Mouse (Mus musculus) T-helper 1 cell (primary cell): ENCODE measurements around the gene Olig1.

ENCODE experiments used
- in situ Hi-C: fragments of 300-600 bp; cut with MboI, MseI; formaldehyde crosslinking; loops from one replicate; pipeline ENCODE4 v1.15.1; 2025; ENCODE audit warnings: high pct_unique_total_duplicates

Olig1 gene

DNA sequence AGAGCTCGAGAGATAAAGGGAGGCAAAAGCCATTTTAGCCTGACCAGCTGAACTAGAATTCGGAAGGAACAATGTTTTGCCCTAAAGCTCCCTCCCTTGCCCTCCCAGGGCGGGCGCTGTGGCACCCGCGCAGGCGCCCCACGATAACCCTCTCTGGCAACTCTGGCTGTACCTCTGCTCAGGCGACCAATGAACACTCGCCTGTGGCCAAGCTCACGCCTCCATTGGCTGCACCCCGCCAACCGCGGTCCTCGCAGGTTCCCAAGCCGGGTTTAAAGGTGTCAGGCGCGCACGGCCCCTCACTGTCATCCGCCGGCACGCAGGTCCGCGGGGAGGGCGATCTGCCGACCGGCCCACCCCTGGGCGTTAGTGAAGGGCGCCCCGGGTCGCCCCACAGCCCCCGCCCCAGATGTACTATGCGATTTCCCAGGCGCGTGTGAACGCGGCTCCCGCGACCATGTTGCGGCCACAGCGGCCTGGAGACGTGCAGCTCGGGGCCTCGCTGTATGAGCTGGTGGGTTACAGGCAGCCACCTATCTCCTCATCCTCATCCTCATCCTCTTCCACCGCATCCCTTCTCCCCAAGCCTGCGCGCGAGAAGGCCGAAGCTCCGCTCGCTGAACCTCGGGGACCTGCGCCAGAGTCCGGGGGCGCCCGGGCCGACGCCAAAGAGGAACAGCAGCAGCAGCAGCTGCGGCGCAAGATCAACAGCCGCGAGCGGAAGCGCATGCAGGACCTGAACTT, at the start of gene Olig1:
Gene Olig1, plus strand, starts transcription at position 305 of the 744 bp plus-strand sequence.
- in situ Hi-C loops, result no loop called here

- in situ Hi-C loops, result no loop called here
These were observed 47.4 kb upstream of the Olig1 start for GRCm38 (mm10) chr16:91222171-91222642.

- in situ Hi-C loops, result no loop called here
These were observed 46.8 kb upstream of the Olig1 start for GRCm38 (mm10) chr16:91222643-91223271.

GRCm38 (mm10) chr16:91223327-91224067, 46.1 kb upstream of the Olig1 start:
- in situ Hi-C loops, result no loop called here

GRCm38 (mm10) chr16:91224068-91224402, 45.5 kb upstream of the Olig1 start:
- in situ Hi-C loops, result no loop called here

GRCm38 (mm10) chr16:91224481-91225232, 44.9 kb upstream of the Olig1 start:
- in situ Hi-C loops, result no loop called here

DNA sequence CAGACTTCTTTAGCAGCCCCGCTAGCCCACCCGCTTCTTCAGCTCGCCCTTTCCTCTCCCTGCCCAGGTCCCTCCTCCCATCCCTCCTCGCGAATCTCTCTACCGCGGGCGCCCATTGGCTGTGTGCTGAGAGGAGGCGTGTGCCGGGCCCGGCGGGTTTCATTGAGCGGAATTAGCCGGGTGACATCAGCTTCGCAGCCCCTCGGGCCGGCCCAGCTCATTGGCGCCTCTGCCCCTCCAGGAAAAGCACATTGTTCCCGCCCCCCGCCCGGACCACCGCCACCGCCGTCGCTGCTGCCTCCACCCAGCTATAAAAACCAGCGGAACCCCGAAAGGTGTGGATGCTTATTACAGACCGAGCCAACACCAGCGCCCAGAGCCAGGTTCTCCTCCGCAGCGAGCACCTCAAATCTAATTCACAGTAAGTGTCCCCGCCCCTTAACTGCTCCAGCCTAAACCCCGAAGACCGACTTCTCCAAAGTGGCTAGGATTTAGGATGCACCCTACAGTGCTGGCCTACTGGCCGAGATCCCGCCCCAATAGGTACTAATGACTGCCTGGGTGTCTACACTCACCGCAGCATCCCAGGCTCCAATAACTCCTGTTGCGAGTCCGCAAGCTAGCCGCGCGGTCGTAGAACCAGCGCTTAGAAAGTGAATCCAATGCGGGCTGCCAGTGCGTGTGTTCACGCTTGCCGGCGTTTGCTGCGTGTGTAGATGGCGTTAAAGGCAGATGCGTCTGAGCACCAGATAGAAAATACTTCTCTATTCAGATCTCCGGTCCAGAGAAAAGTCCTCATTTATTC, 44.1 kb upstream of the Olig1 start, which contains the start of gene Olig2:
Gene Olig2, plus strand, starts transcription at position 225 of the 805 bp plus-strand sequence.
- in situ Hi-C loops, result no loop called here

DNA sequence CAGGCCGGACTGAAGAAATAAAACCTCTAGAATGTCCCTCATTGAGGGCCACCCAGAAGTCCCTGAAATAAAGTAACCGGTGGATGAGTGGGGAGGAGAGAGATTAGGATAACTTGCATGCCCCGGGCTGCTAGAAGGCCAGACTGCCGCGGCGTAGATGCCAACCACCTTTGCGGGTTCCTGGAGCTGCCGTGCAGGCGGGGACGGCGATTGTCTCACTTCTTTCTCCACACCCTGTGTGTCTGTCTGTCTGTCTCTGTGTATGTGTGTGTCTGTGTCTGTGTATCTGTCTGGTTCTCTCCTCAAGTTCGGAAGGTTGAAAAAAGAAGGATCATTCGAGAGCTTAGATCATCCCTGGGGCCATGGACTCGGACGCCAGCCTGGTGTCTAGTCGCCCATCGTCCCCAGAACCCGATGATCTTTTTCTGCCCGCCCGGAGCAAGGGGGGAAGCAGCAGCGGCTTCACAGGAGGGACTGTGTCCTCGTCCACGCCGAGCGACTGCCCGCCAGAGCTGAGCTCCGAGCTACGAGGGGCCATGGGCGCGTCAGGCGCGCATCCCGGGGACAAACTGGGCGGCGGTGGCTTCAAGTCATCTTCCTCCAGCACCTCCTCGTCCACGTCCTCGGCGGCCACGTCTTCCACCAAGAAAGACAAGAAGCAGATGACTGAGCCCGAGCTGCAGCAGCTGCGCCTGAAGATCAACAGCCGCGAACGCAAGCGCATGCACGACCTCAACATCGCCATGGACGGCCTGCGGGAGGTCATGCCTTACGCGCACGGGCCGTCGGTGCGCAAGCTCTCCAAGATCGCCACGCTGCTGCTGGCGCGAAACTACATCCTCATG, 43.3 kb upstream of the Olig1 start:
- in situ Hi-C loops, result no loop called here

DNA sequence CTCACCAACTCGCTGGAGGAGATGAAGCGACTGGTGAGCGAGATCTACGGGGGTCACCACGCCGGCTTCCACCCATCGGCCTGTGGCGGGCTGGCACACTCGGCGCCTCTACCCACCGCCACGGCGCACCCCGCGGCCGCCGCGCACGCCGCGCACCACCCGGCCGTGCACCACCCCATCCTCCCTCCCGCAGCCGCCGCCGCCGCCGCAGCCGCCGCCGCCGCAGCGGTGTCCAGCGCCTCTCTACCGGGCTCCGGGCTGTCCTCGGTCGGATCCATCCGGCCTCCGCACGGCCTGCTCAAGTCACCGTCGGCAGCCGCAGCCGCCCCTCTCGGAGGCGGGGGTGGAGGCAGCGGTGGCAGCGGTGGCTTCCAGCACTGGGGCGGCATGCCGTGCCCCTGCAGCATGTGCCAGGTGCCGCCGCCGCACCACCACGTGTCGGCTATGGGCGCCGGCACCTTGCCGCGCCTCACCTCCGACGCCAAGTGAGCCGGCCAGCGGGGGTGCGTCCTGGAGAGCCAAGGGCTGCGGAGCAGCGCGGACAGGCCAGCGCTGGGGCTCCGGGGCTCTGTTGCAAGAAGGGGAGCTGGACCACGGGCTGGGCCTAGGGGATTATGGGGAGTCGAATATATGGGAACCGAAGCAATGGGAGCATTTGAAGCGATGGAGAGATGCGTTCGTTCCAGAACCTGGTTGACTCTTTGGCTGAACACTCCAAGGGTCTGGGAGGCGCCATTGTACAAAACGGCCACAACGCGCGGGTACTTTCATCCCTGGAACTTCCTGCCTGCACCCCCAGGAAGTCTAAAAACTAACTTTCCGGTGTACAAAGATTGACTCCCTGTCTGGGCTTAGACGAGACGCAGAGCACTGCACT, 42.5 kb upstream of the Olig1 start:
- in situ Hi-C loops, result no loop called here

DNA sequence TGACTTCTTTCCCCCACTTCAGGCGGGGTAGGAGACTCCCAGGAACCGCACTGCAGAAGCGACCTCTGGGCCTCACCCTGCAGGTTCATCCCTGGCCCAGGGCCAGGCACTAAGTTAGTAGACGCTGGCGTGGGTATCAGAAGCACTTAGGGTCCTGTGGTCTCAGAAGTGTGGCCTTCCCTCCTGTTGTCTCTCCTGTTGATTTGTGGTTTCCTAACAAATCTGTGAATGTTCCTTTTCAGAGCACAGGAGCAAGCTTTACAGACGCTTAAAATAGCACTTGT, 41.9 kb upstream of the Olig1 start:
- in situ Hi-C loops, result no loop called here

DNA sequence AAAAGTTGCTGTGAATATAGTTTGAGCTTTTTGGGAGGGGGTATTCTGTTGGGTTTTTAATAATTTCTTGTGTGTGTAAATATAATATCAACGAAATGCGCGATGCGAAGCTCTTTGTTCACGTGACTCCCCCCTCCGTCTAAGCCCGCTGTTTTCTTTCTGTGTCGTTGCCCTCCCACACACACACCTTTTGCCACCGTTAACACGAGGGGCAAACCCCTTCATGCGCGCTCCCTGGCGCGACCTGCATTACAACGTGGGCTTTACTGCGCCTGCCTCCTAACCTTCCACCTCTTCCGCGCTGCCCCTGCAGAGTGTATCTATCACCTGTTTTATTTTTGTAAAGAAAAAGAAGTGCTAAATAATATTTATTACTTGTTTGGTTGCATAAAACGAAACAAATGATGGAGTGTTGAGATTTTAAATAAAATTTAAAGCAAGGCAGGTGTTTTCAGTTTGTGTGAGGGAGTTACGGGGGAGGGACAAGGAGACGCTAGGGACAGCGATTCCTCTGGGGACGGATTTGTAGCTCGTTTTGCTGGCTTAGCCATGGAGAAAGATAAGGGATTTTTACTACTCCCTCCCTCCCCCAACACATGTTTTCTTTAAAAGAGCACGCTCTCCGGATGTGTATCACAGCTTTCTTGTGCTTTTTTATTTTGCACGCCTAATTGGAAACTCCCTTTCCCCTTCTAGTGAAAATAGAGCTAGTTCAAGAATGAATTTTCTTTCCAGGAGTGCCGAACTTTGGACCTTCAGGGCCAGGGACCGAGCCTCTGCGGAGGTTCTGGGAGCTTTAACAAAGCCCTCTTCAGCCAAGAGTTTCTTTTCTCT, 41.1 kb upstream of the Olig1 start:
- in situ Hi-C loops, result no loop called here

- in situ Hi-C loops, result no loop called here
These were observed 40.6 kb upstream of the Olig1 start for GRCm38 (mm10) chr16:91229072-91229348.

DNA sequence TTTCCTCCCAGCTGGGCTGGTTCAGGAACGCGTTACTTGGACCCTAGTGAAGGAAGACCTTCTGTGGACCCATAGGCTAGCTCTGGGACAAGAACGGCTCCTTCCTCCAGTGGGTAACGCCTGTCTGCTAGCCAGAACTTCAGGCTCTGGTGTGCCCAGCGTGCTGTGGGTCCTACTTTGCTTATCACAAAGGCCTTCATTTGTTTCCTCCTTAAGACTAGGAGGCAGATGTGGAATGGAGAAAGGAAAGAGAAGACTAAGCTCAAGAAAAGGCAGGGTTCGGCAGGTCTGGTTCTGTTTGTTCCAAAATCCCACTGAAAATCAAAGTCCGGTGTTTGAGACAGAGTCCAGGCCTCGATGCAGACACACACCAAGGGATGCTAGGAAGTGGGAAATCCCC, 39.9 kb upstream of the Olig1 start:
- in situ Hi-C loops, result no loop called here

- in situ Hi-C loops, result no loop called here
These were observed 37.6 kb upstream of the Olig1 start for GRCm38 (mm10) chr16:91231781-91232469.

- in situ Hi-C loops, result no loop called here
These were observed 36.9 kb upstream of the Olig1 start for GRCm38 (mm10) chr16:91232470-91233240.

GRCm38 (mm10) chr16:91233241-91233944, 36.2 kb upstream of the Olig1 start:
- in situ Hi-C loops, result no loop called here

- in situ Hi-C loops, result no loop called here
These were observed 30.5 kb upstream of the Olig1 start for GRCm38 (mm10) chr16:91239024-91239423.
